Mouse (Mus musculus) heart, adult 18-20 months (tissue): ENCODE measurements around the gene Col10a1. TPM values are rescaled to one million over a fixed set of nuclear protein-coding genes. Genes with fewer than 3 reads are reported as not detected.
"Not testable (repeated sequence)": the region's sequence is repeated elsewhere in the genome, so short reads cannot be mapped to it uniquely, and the experiment has no call there.

Source experiments
- DNase-seq, 2 experiments: peaks; one replicate each; pipeline ENCODE4 v3.0.0; 2021 to 2022; ENCODE audit warnings: mixed read lengths in 1 of 2
- long read RNA-seq, 2 experiments: library from polyadenylated mRNA; stranded (forward); transcript quantifications; one replicate each; pipeline ENCODE4 v2.0.0; 2021
- total RNA-seq, 2 experiments: library from RNA; stranded (reverse); gene quantifications; 2 replicates each; pipeline ENCODE4 v1.2.3; 2021

The Col10a1 gene
- total RNA-seq = under 1 TPM in 1 of 2 experiments, not detected in 1; 0.57 TPM
- long read RNA-seq, experiment 1 = 0 reads
- long read RNA-seq, experiment 2 = 0 reads

- DNase-seq = no peak
These were observed at the start of gene Col10a1 for GRCm38 (mm10) chr10:34389681-34390080. TSS of gene Col10a1 (plus strand) at chr10:34389981.

GRCm38 (mm10) chr10:34341014-34341413 lies 48.8 kb upstream of the Col10a1 start:
- no peak for DNase-seq

- no peak for DNase-seq
These were observed 47.9 kb upstream of the Col10a1 start for GRCm38 (mm10) chr10:34341886-34342285.

GRCm38 (mm10) chr10:34352166-34352565 lies 37.6 kb upstream of the Col10a1 start:
- DNase-seq = no peak

GRCm38 (mm10) chr10:34358263-34358662 lies 31.5 kb upstream of the Col10a1 start:
- DNase-seq = no peak

- DNase-seq = peak; percentile 29 to 30
These were observed 26.0 kb upstream of the Col10a1 start for GRCm38 (mm10) chr10:34363756-34364155.

GRCm38 (mm10) chr10:34368138-34368537 lies 21.6 kb upstream of the Col10a1 start:
- no peak for DNase-seq

- no peak for DNase-seq
These were observed 16.4 kb upstream of the Col10a1 start for GRCm38 (mm10) chr10:34373332-34373731.

- no peak for DNase-seq
These were observed 4.1 kb upstream of the Col10a1 start for GRCm38 (mm10) chr10:34385636-34386035.

- DNase-seq = no peak
These were observed 7.2 kb downstream of the Col10a1 start for GRCm38 (mm10) chr10:34396959-34397358.

- no peak for DNase-seq
These were observed 9.5 kb downstream of the Col10a1 start for GRCm38 (mm10) chr10:34399267-34399666.

- peak; percentile 94 to 97 for DNase-seq
These were observed 28.5 kb downstream of the Col10a1 start, which contains the start of gene Nt5dc1 for GRCm38 (mm10) chr10:34418204-34418756. TSS of gene Nt5dc1 (minus strand) at chr10:34418552.

- DNase-seq = not testable (repeated sequence)
These were observed 29.0 kb downstream of the Col10a1 start for GRCm38 (mm10) chr10:34418794-34419193.

GRCm38 (mm10) chr10:34431783-34432182 lies 42.0 kb downstream of the Col10a1 start:
- DNase-seq = no peak

GRCm38 (mm10) chr10:34434191-34434590 lies 44.4 kb downstream of the Col10a1 start:
- not testable (repeated sequence) for DNase-seq

Other genes starting within 250 kb of the Col10a1 start
- 1 to 10 TPM; 4.0 to 4.4 TPM for gene Dse, start 182.3 kb upstream of the Col10a1 start, total RNA-seq
- gene Tspyl1, start 107.8 kb upstream of the Col10a1 start, total RNA-seq = 10 to 100 TPM; 62.1 to 64.1 TPM
- 10 to 100 TPM; 11.0 to 11.1 TPM for gene Tspyl4, start 92.5 kb upstream of the Col10a1 start, total RNA-seq
- 10 to 100 TPM in 1 of 2 experiments, 1 to 10 TPM in 1; 9.9 to 11.1 TPM for gene Nt5dc1, start 28.6 kb downstream of the Col10a1 start, total RNA-seq
- gene Frk, start 93.4 kb downstream of the Col10a1 start, total RNA-seq = 1 to 10 TPM; 1.2 to 1.3 TPM